Mouse (Mus musculus): Measurements from ENCODE around the gene Fbxw11.

- TF ChIP-seq CTCF (IDR thresholded peaks at IDR 0.05; ENCODE audit: low read depth, low read length) (no peak), POLR2A (IDR thresholded peaks at IDR 0.05; ENCODE audit: borderline replicate concordance, low read depth, low read length) (no peak)
Observed at GRCm38 (mm10) chr11:32746036-32746435, 103.5 kb downstream of the Fbxw11 start.
